Mouse (Mus musculus) hindbrain, embryonic 16.5 days (tissue): Measurements from ENCODE around the gene Gnb5. TPM values are rescaled to one million over a fixed set of nuclear protein-coding genes. Genes with fewer than 3 reads are reported as not detected.
A peak's percentile ranks its signal among the peaks of the same experiment; 100 is the strongest.

Source experiments
- ATAC-seq: fragments of 200-750 bp; cut with Nextera tagmentation; 2 replicates; pipeline ENCODE4 v1.8.0; 2017; ENCODE audit warnings: moderate TSS enrichment, moderate library complexity
- H3K27ac ChIP-seq: fragments of 300-500 bp; sonication (generic); 2 replicates; pipeline ENCODE4 v1.5.1; 2014; ENCODE audit warnings: low read depth, mild to moderate bottlenecking, control low read depth, low read length, moderate library complexity
- H3K27me3 ChIP-seq: fragments of 300-500 bp; sonication (generic); replicated peaks from 2 replicates; pipeline ENCODE4 v1.6.1; 2014; ENCODE audit warnings: low read length; ENCODE audit not compliant: control insufficient read depth, insufficient read depth
- H3K36me3 ChIP-seq: fragments of 300-500 bp; sonication (generic); 2 replicates; pipeline ENCODE4 v1.6.1; 2014; ENCODE audit warnings: mild to moderate bottlenecking, low read length, moderate library complexity, mixed read lengths; ENCODE audit not compliant: control insufficient read depth, insufficient read depth
- H3K4me1 ChIP-seq: fragments of 300-500 bp; sonication (generic); 2 replicates; pipeline ENCODE4 v1.6.1; 2014; ENCODE audit warnings: low read depth, low read length; ENCODE audit not compliant: control insufficient read depth, insufficient read depth
- H3K4me2 ChIP-seq: fragments of 300-500 bp; sonication (generic); 2 replicates; pipeline ENCODE4 v1.6.1; 2014; ENCODE audit warnings: mild to moderate bottlenecking, low read length, control low read depth, moderate library complexity
- H3K4me3 ChIP-seq: fragments of 300-500 bp; sonication (generic); 2 replicates; pipeline ENCODE4 v1.5.1; 2014; ENCODE audit warnings: mild to moderate bottlenecking, low read length, control low read depth, moderate library complexity
- H3K9ac ChIP-seq: fragments of 300-500 bp; sonication (generic); 2 replicates; pipeline ENCODE4 v1.6.1; 2014; ENCODE audit warnings: low read depth, mild to moderate bottlenecking, control low read depth, low read length, moderate library complexity
- H3K9me3 ChIP-seq: fragments of 300-500 bp; sonication (generic); 2 replicates; pipeline ENCODE4 v1.6.1; 2014; ENCODE audit warnings: mild to moderate bottlenecking, low read length, moderate library complexity; ENCODE audit not compliant: control insufficient read depth
- WGBS: fragments of 180-500 bp; shearing (Covaris S2); extraction: QIAGEN DNeasy Blood & Tissue Kit; methylation state at CpG from one replicate; pipeline ENCODE4 v1.1.7; 2014; 5-methylcytosine and 5-hydroxymethylcytosine counted together
- polyA plus RNA-seq: library from polyadenylated mRNA; unstranded; fragments of >200 nt; fragmentation: Nextera tagmentation; extraction: Ambion mirVana; gene quantifications from 2 replicates; pipeline ENCODE4 v1.2.1, GENCODE M21; 2015

Gene Gnb5
- polyA plus RNA-seq: 89.1 and 97.7 TPM in 2 replicates

DNA sequence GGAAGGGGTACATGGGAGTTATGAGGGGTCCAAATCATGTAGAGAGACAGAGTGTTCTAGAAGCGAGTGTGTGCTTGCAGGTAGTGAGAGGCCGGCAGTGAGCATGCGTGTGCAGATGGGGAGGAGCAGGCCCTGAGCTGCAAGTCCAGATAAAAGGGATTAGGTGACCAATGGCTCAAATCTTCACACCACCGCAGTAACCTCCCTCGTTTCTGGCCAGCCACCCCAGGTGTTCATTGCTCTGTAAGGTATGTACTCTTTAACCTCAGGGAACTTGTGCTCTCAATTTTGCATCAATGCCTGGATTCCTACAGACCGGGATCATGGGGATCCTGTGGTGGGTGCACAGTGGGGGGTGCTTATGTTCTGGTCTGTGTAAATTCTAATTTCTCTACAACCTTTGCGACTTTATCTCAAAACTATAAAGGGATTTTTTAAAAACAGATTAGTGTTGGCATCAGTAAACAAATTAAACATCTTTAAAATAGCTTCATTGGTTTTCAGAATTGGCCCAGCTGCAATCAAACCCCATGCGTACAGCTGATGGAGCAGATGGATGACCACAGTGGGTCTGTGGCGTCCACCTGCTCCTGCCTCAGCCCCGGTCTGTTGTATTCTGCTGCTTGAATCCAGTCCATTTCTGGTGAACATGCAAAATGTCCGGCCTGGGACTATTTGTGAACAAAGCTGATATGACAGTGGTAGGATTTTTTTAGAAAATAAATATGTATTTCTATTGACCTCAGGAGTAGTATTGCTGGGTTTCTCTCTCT, at the start of gene Gnb5:
Gene Gnb5, plus strand, starts transcription at position 163 of the 773 bp plus-strand sequence.
- Histone ChIP-seq H3K27ac (0 out of 2 replicates have a peak within 1 kb of the TSS, but pooled peaks have one; percentile 5), H3K27me3 (no peaks in the 10 kb centered on the region), H3K4me1 (no peaks in the 10 kb centered on the region), H3K9me3 (no peaks in the 10 kb centered on the region), H3K4me2 (no peak within 1 kb of the TSS), H3K9ac (no peak within 1 kb of the TSS), H3K36me3 (no peaks in the 10 kb centered on the region), H3K4me3 (no peak within 1 kb of the TSS)
- ATAC-seq: no peak; the same call in 1 of the 2 replicates
- 74% methylated on average over 11 of the region's 11 CpGs for WGBS

DNA sequence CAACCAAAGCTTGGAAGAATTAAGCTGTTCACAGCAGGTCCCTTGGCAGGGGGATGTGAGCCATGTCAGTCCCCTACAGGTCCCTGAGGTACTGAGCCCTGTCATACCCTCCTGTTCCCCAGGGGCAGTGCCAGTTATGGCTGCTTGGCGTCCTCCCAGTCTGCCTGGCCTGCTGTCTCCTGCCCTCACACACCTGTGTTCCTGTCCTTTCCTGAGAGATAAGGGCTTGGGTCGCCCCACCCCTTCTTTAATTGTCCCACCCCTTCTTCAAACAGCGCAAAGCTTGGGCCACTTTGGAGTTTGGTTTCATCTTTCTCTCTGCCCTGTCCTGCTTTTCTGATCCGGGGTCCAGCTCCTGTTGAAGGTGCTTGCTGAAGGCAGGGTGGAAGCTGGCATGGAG, 47.3 kb upstream of the Gnb5 start:
- no peak overlapping the region for H3K27ac ChIP-seq
- peaks cover 20% of the 10 kb centered on the region for H3K4me1 ChIP-seq
- H3K4me3 ChIP-seq: no peak overlapping the region
- H3K4me2 ChIP-seq: no peak overlapping the region
- H3K9me3 ChIP-seq: no peaks in the 10 kb centered on the region
- 85% methylated on average over 4 of the region's 4 CpGs for WGBS
- no peak overlapping the region for H3K9ac ChIP-seq
- no peak for ATAC-seq
- no peaks in the 10 kb centered on the region for H3K36me3 ChIP-seq
- no peaks in the 10 kb centered on the region for H3K27me3 ChIP-seq

DNA sequence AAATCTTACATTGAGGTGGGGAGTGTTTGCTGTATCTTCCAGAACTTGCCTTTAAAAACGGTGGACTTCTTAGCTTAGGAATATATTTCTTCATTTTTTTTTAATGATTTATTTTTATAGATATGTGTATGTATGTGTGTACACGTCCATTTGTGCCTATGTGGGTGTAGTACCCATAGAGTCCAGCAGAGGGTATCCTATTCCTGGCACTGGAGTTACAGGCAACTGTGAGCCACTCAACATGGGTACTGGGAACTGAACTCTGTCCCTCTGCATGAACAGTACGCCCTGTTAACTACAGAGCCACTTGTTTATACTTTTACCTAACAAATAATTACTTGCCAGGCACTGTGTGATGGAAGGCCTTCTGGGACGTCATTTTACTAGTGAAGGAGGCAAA, 46.4 kb upstream of the Gnb5 start:
- WGBS: 87% methylated on average over 4 of the region's 4 CpGs
- Histone ChIP-seq H3K9me3 (no peaks in the 10 kb centered on the region), H3K4me1 (peaks cover 12% of the 10 kb centered on the region), H3K27me3 (no peaks in the 10 kb centered on the region), H3K36me3 (no peaks in the 10 kb centered on the region), H3K27ac (no peak overlapping the region), H3K4me2 (no peak overlapping the region), H3K4me3 (no peak overlapping the region), H3K9ac (no peak overlapping the region)
- no peak for ATAC-seq

DNA sequence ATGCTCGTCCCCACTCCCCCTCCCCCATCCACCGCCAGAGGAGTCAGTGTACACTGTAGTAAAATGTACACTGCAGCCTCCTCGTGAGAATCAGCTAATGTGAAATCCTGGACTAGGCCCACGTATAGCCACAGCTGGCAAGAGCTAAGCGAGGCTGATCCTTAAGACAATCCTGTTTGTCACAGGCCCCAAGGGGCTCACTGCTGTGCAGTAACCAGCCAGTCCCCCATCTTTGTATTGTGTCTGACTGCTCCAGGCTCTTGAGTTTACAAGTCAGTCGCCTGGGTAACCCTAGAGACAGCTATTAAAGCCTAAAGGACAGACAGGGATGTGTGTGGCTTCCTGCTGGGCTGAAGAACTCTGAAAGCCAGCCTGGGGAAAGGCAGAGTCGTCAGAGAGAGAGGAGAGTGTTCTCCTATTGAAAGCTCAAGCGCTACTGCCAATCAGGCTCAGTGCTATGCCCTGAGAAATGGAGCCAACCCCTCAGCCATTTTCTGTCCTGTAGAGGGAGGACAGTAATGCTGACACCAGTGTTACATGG, 44.7 kb upstream of the Gnb5 start:
- H3K36me3 ChIP-seq: no peaks in the 10 kb centered on the region
- no peaks in the 10 kb centered on the region for H3K9me3 ChIP-seq
- peak overlapping the region; percentile 51 for H3K27ac ChIP-seq
- peak; percentile 87 for ATAC-seq
- H3K9ac ChIP-seq: peak overlapping the region; percentile 35; the same call in 1 of the 2 replicates
- peaks cover 7% of the 10 kb centered on the region for H3K4me1 ChIP-seq
- no peak overlapping the region for H3K4me3 ChIP-seq
- WGBS: 1% methylated on average over 8 of the region's 8 CpGs
- no peaks in the 10 kb centered on the region for H3K27me3 ChIP-seq
- no peak overlapping the region for H3K4me2 ChIP-seq

DNA sequence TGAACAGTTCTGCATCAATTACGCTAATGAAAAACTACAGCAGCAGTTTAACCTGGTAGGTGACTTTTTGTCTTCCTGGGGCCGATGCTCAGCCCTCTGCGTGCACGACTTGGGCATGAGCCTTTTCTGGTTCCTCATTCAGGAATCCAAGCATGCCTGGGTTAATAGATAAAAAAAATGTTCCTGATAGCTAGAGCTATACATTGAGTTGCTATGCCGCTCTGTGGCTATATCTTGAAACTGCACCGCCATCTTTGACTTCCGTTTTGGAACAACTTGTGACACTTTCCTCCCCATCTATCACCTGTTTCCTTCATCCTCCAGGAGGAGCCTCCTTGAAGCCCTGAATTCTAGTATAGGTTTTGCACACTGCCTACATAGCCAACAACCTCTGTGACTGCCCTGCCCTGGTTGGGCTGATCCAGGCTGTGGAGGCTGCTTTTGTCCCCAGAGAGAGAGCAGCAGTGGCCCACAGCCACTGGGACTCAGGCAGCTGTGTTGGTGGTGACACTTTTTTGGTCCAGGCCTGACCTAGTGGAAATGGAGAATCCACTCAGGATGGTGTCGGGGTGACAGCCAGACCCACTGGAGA, 43.8 kb upstream of the Gnb5 start:
- Histone ChIP-seq H3K27me3 (no peaks in the 10 kb centered on the region), H3K9ac (no peak overlapping the region), H3K4me2 (no peak overlapping the region), H3K4me3 (no peak overlapping the region), H3K27ac (no peak overlapping the region), H3K36me3 (no peaks in the 10 kb centered on the region), H3K9me3 (no peaks in the 10 kb centered on the region), H3K4me1 (peaks cover 7% of the 10 kb centered on the region)
- WGBS: 54% methylated on average over 8 of the region's 8 CpGs
- no peak for ATAC-seq

DNA sequence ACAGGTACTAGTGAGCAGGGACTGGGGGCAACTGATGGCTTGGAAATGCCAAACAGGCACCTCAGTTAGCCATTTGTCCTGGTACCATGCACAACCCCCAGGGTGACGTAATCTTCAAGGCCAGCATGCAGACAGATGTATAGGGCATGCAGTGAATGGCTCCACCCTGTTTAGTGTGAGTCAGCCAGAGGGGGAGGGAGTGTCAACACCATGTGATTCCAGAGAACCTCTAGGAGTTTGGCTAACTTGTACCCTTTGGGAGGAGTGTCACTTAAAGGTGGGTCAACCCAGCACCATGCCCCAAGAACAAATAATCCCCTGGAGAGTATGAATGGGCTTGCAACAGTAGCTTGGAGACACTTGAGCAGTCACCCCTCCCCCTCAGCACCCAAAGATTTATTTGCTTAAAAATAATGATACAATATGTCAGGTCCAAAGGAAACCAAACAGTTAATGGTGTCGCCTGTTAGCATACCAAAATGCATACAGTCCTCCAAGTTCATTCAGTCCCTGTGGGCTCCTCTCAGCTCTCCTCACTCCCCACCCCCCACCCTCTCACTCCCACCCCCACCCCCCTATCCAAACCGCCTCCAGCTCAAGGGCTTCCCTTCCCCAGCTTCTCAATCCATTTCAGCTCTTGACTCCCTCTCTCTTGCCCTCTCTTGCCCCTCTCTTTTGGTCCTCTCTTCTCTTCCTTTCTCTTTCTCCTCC, 41.9 kb upstream of the Gnb5 start:
- ATAC-seq: no peak

DNA sequence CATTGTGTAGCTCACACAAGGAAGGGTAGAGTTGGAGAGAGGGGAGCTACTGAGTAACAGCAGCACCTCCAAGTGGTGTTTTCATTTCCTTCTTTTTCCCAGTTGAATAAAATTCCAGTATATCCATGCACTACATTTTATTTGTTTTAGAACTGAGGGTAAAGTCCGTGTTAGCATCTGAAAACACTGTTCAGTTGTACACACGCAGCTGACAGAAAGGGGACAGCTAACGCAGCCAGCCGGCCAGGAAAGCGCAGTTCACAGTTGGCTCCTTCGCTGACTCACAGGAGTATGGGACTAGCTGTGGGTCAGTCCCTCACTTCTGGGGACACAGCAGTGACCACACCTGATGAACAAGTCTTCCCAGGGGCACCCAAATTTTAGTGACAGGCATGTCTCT, 38.9 kb upstream of the Gnb5 start:
- Histone ChIP-seq H3K9ac (no peak overlapping the region), H3K4me3 (no peak overlapping the region), H3K36me3 (no peaks in the 10 kb centered on the region), H3K9me3 (no peaks in the 10 kb centered on the region), H3K4me2 (no peak overlapping the region), H3K27ac (no peak overlapping the region), H3K4me1 (no peaks in the 10 kb centered on the region; the same call in 1 of the 2 replicates), H3K27me3 (no peaks in the 10 kb centered on the region)
- 72% methylated on average over 6 of the region's 6 CpGs for WGBS
- ATAC-seq: no peak

More for the DNA sequence above, 41.9 kb upstream of the Gnb5 start:
- Histone ChIP-seq H3K9me3 (no peaks in the 10 kb centered on the region), H3K9ac (no peak overlapping the region), H3K27ac (no peak overlapping the region), H3K4me1 (peaks cover 7% of the 10 kb centered on the region), H3K4me3 (no peak overlapping the region), H3K36me3 (no peaks in the 10 kb centered on the region), H3K27me3 (no peaks in the 10 kb centered on the region), H3K4me2 (no peak overlapping the region)
- WGBS: 50% methylated on average over 3 of the region's 3 CpGs

DNA sequence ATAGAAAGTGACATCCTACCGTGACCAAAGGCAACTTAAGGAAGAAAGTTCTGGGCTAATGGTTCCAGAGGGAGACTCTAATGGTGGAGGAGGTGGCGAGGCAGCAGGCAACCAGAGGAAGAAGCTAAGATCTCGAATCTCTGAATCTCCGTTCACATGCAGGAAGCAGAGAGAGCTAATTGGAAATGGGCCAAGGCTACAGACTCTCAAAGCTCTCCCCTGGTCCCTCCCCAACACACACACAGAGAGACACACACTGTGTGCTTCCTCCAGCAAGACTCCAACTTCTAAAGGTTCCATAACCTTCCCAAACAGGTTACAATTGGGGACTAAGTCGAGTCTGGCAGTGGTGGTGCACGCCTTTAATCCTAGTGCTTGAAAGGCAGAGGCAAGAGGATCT, 35.7 kb upstream of the Gnb5 start:
- Histone ChIP-seq H3K36me3 (no peaks in the 10 kb centered on the region), H3K27me3 (no peaks in the 10 kb centered on the region), H3K27ac (no peak overlapping the region), H3K4me3 (no peak overlapping the region), H3K9me3 (no peaks in the 10 kb centered on the region), H3K9ac (no peak overlapping the region), H3K4me1 (no peaks in the 10 kb centered on the region), H3K4me2 (no peak overlapping the region)
- 67% methylated on average over 6 of the region's 6 CpGs for WGBS
- no peak for ATAC-seq

DNA sequence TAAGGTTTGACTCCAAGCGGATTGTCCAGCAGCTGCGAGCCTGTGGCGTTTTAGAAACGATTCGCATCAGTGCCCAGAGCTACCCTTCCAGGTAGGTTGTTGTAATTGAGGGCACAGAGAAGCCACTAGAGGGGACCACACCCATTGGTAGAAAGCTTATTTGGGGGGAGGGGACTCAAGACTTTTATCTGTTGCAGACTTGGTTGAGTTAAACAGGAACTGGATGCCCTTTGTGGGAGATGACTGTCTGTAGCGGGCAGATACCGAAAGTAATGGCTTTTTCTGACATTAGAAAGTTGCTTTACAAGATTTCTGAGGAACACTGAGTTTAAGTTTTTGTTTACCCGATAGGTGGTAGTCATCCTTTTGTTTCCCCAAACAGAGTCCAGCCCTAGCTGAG, 34.5 kb upstream of the Gnb5 start:
- WGBS: 94% methylated on average over 8 of the region's 8 CpGs

More for the DNA sequence above, 34.5 kb upstream of the Gnb5 start:
- H3K27me3 ChIP-seq: no peaks in the 10 kb centered on the region
- H3K36me3 ChIP-seq: no peaks in the 10 kb centered on the region
- no peak overlapping the region for H3K4me3 ChIP-seq
- no peak overlapping the region for H3K4me2 ChIP-seq
- H3K4me1 ChIP-seq: no peaks in the 10 kb centered on the region
- H3K27ac ChIP-seq: no peak overlapping the region
- H3K9ac ChIP-seq: no peak overlapping the region
- H3K9me3 ChIP-seq: no peaks in the 10 kb centered on the region
- no peak for ATAC-seq
